Mouse (Mus musculus): Measurements from ENCODE around the gene Gpr83. TPM values are rescaled to one million over a fixed set of nuclear protein-coding genes. Genes with fewer than 3 reads are reported as not detected.

The Gpr83 gene
- polyA plus RNA-seq, 1 experiment from 2014 or later = 0.20 TPM

GRCm38 (mm10) chr9:14893388-14893787, 33.4 kb downstream of the Gpr83 start:
- no peaks in the 10 kb centered on the region for H3K27me3 ChIP-seq (ENCODE audit: control insufficient read depth, insufficient read depth, low read length)
- no peaks in the 10 kb centered on the region for H3K36me3 ChIP-seq (ENCODE audit: control insufficient read depth, insufficient read depth, low read length)
- H3K9ac ChIP-seq (ENCODE audit: low read length) = no peak overlapping the region
- no peak overlapping the region for H3K27ac ChIP-seq (ENCODE audit: low read depth, low read length)
- no peak for ATAC-seq (replicated peaks; ENCODE audit: low FRiP score)
- H3K4me3 ChIP-seq (ENCODE audit: low read depth, low read length) = no peak overlapping the region
- H3K9me3 ChIP-seq (ENCODE audit: control insufficient read depth, low read length) = no peaks in the 10 kb centered on the region
- WGBS = 88% methylated on average over 9 of the region's 9 CpGs
- H3K4me2 ChIP-seq (ENCODE audit: low read depth, low read length, severe bottlenecking) = no peak overlapping the region
- no peak for DNase-seq (ENCODE audit: low spot score)
- no peaks in the 10 kb centered on the region for H3K4me1 ChIP-seq (replicated peaks; ENCODE audit: control insufficient read depth, insufficient read depth, low read length)

- no peaks in the 10 kb centered on the region for H3K9me3 ChIP-seq (ENCODE audit: control insufficient read depth, low read length)
- no peak for DNase-seq (ENCODE audit: low spot score)
Observed at GRCm38 (mm10) chr9:14894628-14895027, 34.6 kb downstream of the Gpr83 start.

GRCm38 (mm10) chr9:14895237-14895835, 35.3 kb downstream of the Gpr83 start:
- Histone ChIP-seq H3K9ac (ENCODE audit: low read length) (no peak overlapping the region), H3K36me3 (ENCODE audit: control insufficient read depth, insufficient read depth, low read length) (no peaks in the 10 kb centered on the region), H3K9me3 (ENCODE audit: control insufficient read depth, low read length) (no peaks in the 10 kb centered on the region), H3K4me3 (ENCODE audit: low read depth, low read length) (no peak overlapping the region), H3K4me2 (ENCODE audit: low read depth, low read length, severe bottlenecking) (no peak overlapping the region), H3K4me1 (replicated peaks; ENCODE audit: control insufficient read depth, insufficient read depth, low read length) (no peaks in the 10 kb centered on the region), H3K27ac (ENCODE audit: low read depth, low read length) (no peak overlapping the region), H3K27me3 (ENCODE audit: control insufficient read depth, insufficient read depth, low read length) (no peaks in the 10 kb centered on the region)
- ATAC-seq (replicated peaks; ENCODE audit: low FRiP score) (no peak), DNase-seq (ENCODE audit: low spot score) (no peak)
- WGBS = 62% methylated on average over 7 of the region's 7 CpGs

More at GRCm38 (mm10) chr9:14894628-14895027, 34.6 kb downstream of the Gpr83 start:
- no peak for ATAC-seq (replicated peaks; ENCODE audit: low FRiP score)
- Histone ChIP-seq H3K4me2 (ENCODE audit: low read depth, low read length, severe bottlenecking) (no peak overlapping the region), H3K27me3 (ENCODE audit: control insufficient read depth, insufficient read depth, low read length) (no peaks in the 10 kb centered on the region), H3K36me3 (ENCODE audit: control insufficient read depth, insufficient read depth, low read length) (no peaks in the 10 kb centered on the region), H3K9ac (ENCODE audit: low read length) (no peak overlapping the region), H3K4me1 (replicated peaks; ENCODE audit: control insufficient read depth, insufficient read depth, low read length) (no peaks in the 10 kb centered on the region), H3K27ac (ENCODE audit: low read depth, low read length) (no peak overlapping the region), H3K4me3 (ENCODE audit: low read depth, low read length) (no peak overlapping the region)
- 83% methylated on average over 3 of the region's 3 CpGs for WGBS

- Histone ChIP-seq H3K4me3 (ENCODE audit: low read depth, low read length) (no peak overlapping the region), H3K36me3 (ENCODE audit: control insufficient read depth, insufficient read depth, low read length) (no peaks in the 10 kb centered on the region), H3K4me2 (ENCODE audit: low read depth, low read length, severe bottlenecking) (no peak overlapping the region), H3K27me3 (ENCODE audit: control insufficient read depth, insufficient read depth, low read length) (no peaks in the 10 kb centered on the region), H3K9me3 (ENCODE audit: control insufficient read depth, low read length) (no peaks in the 10 kb centered on the region), H3K9ac (ENCODE audit: low read length) (no peak overlapping the region), H3K27ac (ENCODE audit: low read depth, low read length) (no peak overlapping the region), H3K4me1 (replicated peaks; ENCODE audit: control insufficient read depth, insufficient read depth, low read length) (no peaks in the 10 kb centered on the region)
- DNase-seq (ENCODE audit: low spot score) = no peak
- no peak for ATAC-seq (replicated peaks; ENCODE audit: low FRiP score)
- WGBS = 88% methylated on average over 3 of the region's 3 CpGs
Observed at GRCm38 (mm10) chr9:14897102-14897501, 37.1 kb downstream of the Gpr83 start.

GRCm38 (mm10) chr9:14901757-14902156, 41.7 kb downstream of the Gpr83 start:
- Histone ChIP-seq H3K9me3 (ENCODE audit: control insufficient read depth, low read length) (no peaks in the 10 kb centered on the region), H3K9ac (ENCODE audit: low read length) (no peak overlapping the region), H3K27ac (ENCODE audit: low read depth, low read length) (no peak overlapping the region), H3K27me3 (ENCODE audit: control insufficient read depth, insufficient read depth, low read length) (no peaks in the 10 kb centered on the region), H3K36me3 (ENCODE audit: control insufficient read depth, insufficient read depth, low read length) (no peaks in the 10 kb centered on the region), H3K4me2 (ENCODE audit: low read depth, low read length, severe bottlenecking) (no peak overlapping the region), H3K4me3 (ENCODE audit: low read depth, low read length) (no peak overlapping the region), H3K4me1 (replicated peaks; ENCODE audit: control insufficient read depth, insufficient read depth, low read length) (peaks cover 7% of the 10 kb centered on the region; the same call in 1 of the 2 replicates)
- no peak for ATAC-seq (replicated peaks; ENCODE audit: low FRiP score)
- WGBS = 87% methylated on average over 7 of the region's 7 CpGs
- no peak for DNase-seq (ENCODE audit: low spot score)

GRCm38 (mm10) chr9:14902416-14902815, 42.4 kb downstream of the Gpr83 start:
- Histone ChIP-seq H3K9ac (ENCODE audit: low read length) (no peak overlapping the region), H3K36me3 (ENCODE audit: control insufficient read depth, insufficient read depth, low read length) (no peaks in the 10 kb centered on the region), H3K4me3 (ENCODE audit: low read depth, low read length) (no peak overlapping the region), H3K4me2 (ENCODE audit: low read depth, low read length, severe bottlenecking) (no peak overlapping the region), H3K27me3 (ENCODE audit: control insufficient read depth, insufficient read depth, low read length) (no peaks in the 10 kb centered on the region), H3K27ac (ENCODE audit: low read depth, low read length) (no peak overlapping the region), H3K4me1 (replicated peaks; ENCODE audit: control insufficient read depth, insufficient read depth, low read length) (peaks cover 7% of the 10 kb centered on the region; the same call in 1 of the 2 replicates), H3K9me3 (ENCODE audit: control insufficient read depth, low read length) (no peaks in the 10 kb centered on the region)
- DNase-seq (ENCODE audit: low spot score) (no peak), ATAC-seq (replicated peaks; ENCODE audit: low FRiP score) (no peak)
- WGBS = 100% methylated on average over 2 of the region's 2 CpGs

GRCm38 (mm10) chr9:14903006-14903405, 43.0 kb downstream of the Gpr83 start:
- no peak overlapping the region for H3K4me2 ChIP-seq (ENCODE audit: low read depth, low read length, severe bottlenecking)
- no peaks in the 10 kb centered on the region for H3K27me3 ChIP-seq (ENCODE audit: control insufficient read depth, insufficient read depth, low read length)
- no peaks in the 10 kb centered on the region for H3K36me3 ChIP-seq (ENCODE audit: control insufficient read depth, insufficient read depth, low read length)
- ATAC-seq (replicated peaks; ENCODE audit: low FRiP score) (no peak), DNase-seq (ENCODE audit: low spot score) (no peak)
- 86% methylated on average over 3 of the region's 3 CpGs for WGBS
- H3K27ac ChIP-seq (ENCODE audit: low read depth, low read length) = no peak overlapping the region
- H3K9ac ChIP-seq (ENCODE audit: low read length) = no peak overlapping the region
- no peaks in the 10 kb centered on the region for H3K9me3 ChIP-seq (ENCODE audit: control insufficient read depth, low read length)
- H3K4me3 ChIP-seq (ENCODE audit: low read depth, low read length) = no peak overlapping the region
- H3K4me1 ChIP-seq (replicated peaks; ENCODE audit: control insufficient read depth, insufficient read depth, low read length) = peaks cover 7% of the 10 kb centered on the region; the same call in 1 of the 2 replicates

- Histone ChIP-seq H3K4me2 (ENCODE audit: low read depth, low read length, severe bottlenecking) (no peak within 1 kb of the TSS), H3K4me3 (ENCODE audit: low read depth, low read length) (no peak within 1 kb of the TSS), H3K9me3 (ENCODE audit: control insufficient read depth, low read length) (no peaks in the 10 kb centered on the region), H3K27me3 (ENCODE audit: control insufficient read depth, insufficient read depth, low read length) (no peaks in the 10 kb centered on the region), H3K36me3 (ENCODE audit: control insufficient read depth, insufficient read depth, low read length) (no peaks in the 10 kb centered on the region), H3K9ac (ENCODE audit: low read length) (no peak within 1 kb of the TSS), H3K4me1 (replicated peaks; ENCODE audit: control insufficient read depth, insufficient read depth, low read length) (peaks cover 7% of the 10 kb centered on the region; the same call in 1 of the 2 replicates), H3K27ac (ENCODE audit: low read depth, low read length) (no peak within 1 kb of the TSS)
- ATAC-seq (replicated peaks; ENCODE audit: low FRiP score) (no peak), DNase-seq (ENCODE audit: low spot score) (no peak)
- 34% methylated on average over 11 of the region's 11 CpGs for WGBS
Observed at GRCm38 (mm10) chr9:14903581-14904378, 43.8 kb downstream of the Gpr83 start, which contains the start of gene Izumo1r. TSS of gene Izumo1r (minus strand) at chr9:14903949.
